Mouse (Mus musculus): ENCODE data around the gene Ano9. TPM values are rescaled to one million over a fixed set of nuclear protein-coding genes. Genes with fewer than 3 reads are reported as not detected.

Gene Ano9
- total and polyA plus RNA-seq, 3 experiments: 0.03 to 0.08 TPM; not detected in 1

GRCm38 (mm10) chr7:141088473-141088872 lies 29.1 kb downstream of the Ano9 start:
- Histone ChIP-seq H3K36me3 (ENCODE audit: control insufficient read depth in 1 of 2, insufficient read depth in 2 of 2, low read length in 2 of 2) (peaks cover 0 to 3% of the 10 kb centered on the region in 2 experiments; a peak in 2 of 4 replicates), H3K27me3 (ENCODE audit: control insufficient read depth in 1 of 2, insufficient read depth in 2 of 2, low read length in 2 of 2) (no peaks in the 10 kb centered on the region), H3K79me2 (ENCODE audit: control insufficient read depth, insufficient read depth, low read length, poor library complexity) (no peaks in the 10 kb centered on the region), H3K4me3 (ENCODE audit: control insufficient read depth in 1 of 2, insufficient read depth in 1 of 2, low read depth in 2 of 2, low read length in 2 of 2) (no peak overlapping the region), H3K9me3 (replicated peaks; ENCODE audit: insufficient read depth, low read length) (no peaks in the 10 kb centered on the region), H3K4me1 (ENCODE audit: control insufficient read depth in 1 of 2, insufficient read depth in 2 of 2, low read length in 2 of 2) (peaks cover 0 to 4% of the 10 kb centered on the region in 2 experiments; a peak in 2 of 4 replicates), H3K27ac (ENCODE audit: control insufficient read depth, low read depth, low read length) (no peak overlapping the region), H3K9ac (ENCODE audit: control insufficient read depth, low read depth, low read length, poor library complexity, severe bottlenecking) (no peak overlapping the region)
- DNase-seq (ENCODE audit: low read depth, low spot score): no peak
- TF ChIP-seq MXI1 (IDR thresholded peaks at IDR 0.05; ENCODE audit: low read depth, low read length) (no peak), KAT2A (conservative IDR thresholded peaks at IDR 0.05; ENCODE audit: low read depth, low read length) (no peak), JUND (IDR thresholded peaks at IDR 0.05; ENCODE audit: low read depth, low read length) (no peak), ZNF384 (IDR thresholded peaks at IDR 0.05; ENCODE audit: low read depth, low read length) (no peak)

DNA sequence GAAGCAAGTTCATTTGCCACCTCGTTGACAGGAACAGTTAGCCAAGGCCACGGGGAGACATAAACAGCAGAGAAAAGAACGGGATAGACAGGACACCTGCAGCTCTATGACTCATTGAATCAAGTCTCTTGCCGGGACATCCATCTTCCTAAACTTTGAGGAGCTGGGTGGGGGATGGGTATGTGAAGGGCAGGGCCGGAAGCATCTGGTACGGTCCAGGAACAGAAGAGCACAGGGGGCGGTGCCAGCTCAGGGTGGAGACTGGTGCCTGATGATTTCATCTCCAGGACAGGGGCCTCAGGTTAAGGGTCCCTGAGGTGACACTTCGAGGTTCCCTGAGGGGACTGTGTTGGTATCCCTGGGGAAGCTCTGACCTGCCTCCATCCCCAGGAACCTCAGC lies 29.7 kb downstream of the Ano9 start:
- TF ChIP-seq E2F4 (IDR thresholded peaks at IDR 0.05; ENCODE audit: borderline replicate concordance, low read depth, low read length): no peak
- no peak for TF ChIP-seq NELFE (IDR thresholded peaks at IDR 0.05; ENCODE audit: low read depth, low read length)
- TF ChIP-seq POLR2A (IDR thresholded peaks at IDR 0.05; ENCODE audit: control insufficient read depth in 1 of 2, insufficient read depth in 1 of 2, low read depth in 1 of 2, low read length in 2 of 2, poor library complexity in 1 of 2): no peak
- no peak for TF ChIP-seq ETS1 (IDR thresholded peaks at IDR 0.05; ENCODE audit: low read depth, low read length)
- no peak for TF ChIP-seq POLR2AphosphoS2 (IDR thresholded peaks at IDR 0.05; ENCODE audit: low read length)
- TF ChIP-seq MXI1 (IDR thresholded peaks at IDR 0.05; ENCODE audit: low read depth, low read length): no peak
- TF ChIP-seq ZNF384 (IDR thresholded peaks at IDR 0.05; ENCODE audit: low read depth, low read length): no peak
- TF ChIP-seq EP300 (IDR thresholded peaks at IDR 0.05; ENCODE audit: low read depth in 1 of 2, low read length in 2 of 2): no peak
- TF ChIP-seq RAD21 (IDR thresholded peaks at IDR 0.05; ENCODE audit: low read depth, low read length): no peak
- TF ChIP-seq TCF12 (IDR thresholded peaks at IDR 0.05; ENCODE audit: low read depth, low read length): no peak
- TF ChIP-seq ZKSCAN1 (IDR thresholded peaks at IDR 0.05; ENCODE audit: low read depth, low read length): no peak
- TF ChIP-seq CHD1 (IDR thresholded peaks at IDR 0.05; ENCODE audit: low read depth, low read length): no peak
- TF ChIP-seq ZC3H11A (IDR thresholded peaks at IDR 0.05; ENCODE audit: low read depth, low read length): no peak
- no peak for TF ChIP-seq SMC3 (IDR thresholded peaks at IDR 0.05; ENCODE audit: low read depth, low read length)
- TF ChIP-seq BHLHE40 (IDR thresholded peaks at IDR 0.05; ENCODE audit: borderline replicate concordance, low read depth, low read length): no peak
- no peak for TF ChIP-seq KAT2A (conservative IDR thresholded peaks at IDR 0.05; ENCODE audit: low read depth, low read length)
- no peak for TF ChIP-seq NRF1 (IDR thresholded peaks at IDR 0.05; ENCODE audit: insufficient read depth, low read depth, low read length, poor library complexity, severe bottlenecking)
- TF ChIP-seq UBTF (IDR thresholded peaks at IDR 0.05; ENCODE audit: borderline replicate concordance, insufficient read depth, low read depth, low read length): no peak
- TF ChIP-seq RCOR1 (IDR thresholded peaks at IDR 0.05; ENCODE audit: low read depth, low read length): no peak
- no peak for TF ChIP-seq TBP (IDR thresholded peaks at IDR 0.05; ENCODE audit: low read depth, low read length)
- H3K9me3 ChIP-seq (replicated peaks; ENCODE audit: insufficient read depth, low read length): no peaks in the 10 kb centered on the region
- H3K27ac ChIP-seq (ENCODE audit: control insufficient read depth, low read depth, low read length): no peak overlapping the region
- H3K9ac ChIP-seq (ENCODE audit: control insufficient read depth, low read depth, low read length, poor library complexity, severe bottlenecking): no peak overlapping the region
- H3K4me1 ChIP-seq (ENCODE audit: control insufficient read depth in 1 of 2, insufficient read depth in 2 of 2, low read length in 2 of 2): peaks cover 0 to 4% of the 10 kb centered on the region in 2 experiments; a peak in 2 of 4 replicates
- H3K27me3 ChIP-seq (ENCODE audit: control insufficient read depth in 1 of 2, insufficient read depth in 2 of 2, low read length in 2 of 2): no peaks in the 10 kb centered on the region
- no peak for DNase-seq (ENCODE audit: low read depth, low spot score)
- H3K36me3 ChIP-seq (ENCODE audit: control insufficient read depth in 1 of 2, insufficient read depth in 2 of 2, low read length in 2 of 2): peaks cover 0 to 3% of the 10 kb centered on the region in 2 experiments; a peak in 2 of 4 replicates
- no peaks in the 10 kb centered on the region for H3K79me2 ChIP-seq (ENCODE audit: control insufficient read depth, insufficient read depth, low read length, poor library complexity)
- no peak overlapping the region for H3K4me3 ChIP-seq (ENCODE audit: control insufficient read depth in 1 of 2, insufficient read depth in 1 of 2, low read depth in 2 of 2, low read length in 2 of 2)

Measured in MEL (cell line).